Mouse (Mus musculus) lung, adult 2 months (tissue): ENCODE measurements at regions not wholly inside any gene's neighbourhood (a gene's known extent, or its start where the extent isn't known, plus 50 kb on each side); places are given as distances from the start of the nearest gene placed in this dataset.

ENCODE experiments used
- CTCF ChIP-seq: fragments of 200-500 bp; IDR thresholded peaks from 2 replicates; pipeline ENCODE4 v1.5.1; 2011; ENCODE audit warnings: mild to moderate bottlenecking, low read length, control low read depth; ENCODE audit not compliant: insufficient read depth
- POLR2A ChIP-seq: fragments of 200-500 bp; IDR thresholded peaks from 2 replicates; pipeline ENCODE4 v1.6.1; 2011; ENCODE audit warnings: low read depth, mild to moderate bottlenecking, control low read depth, low read length, borderline replicate concordance; ENCODE audit errors: extremely low read depth

DNA sequence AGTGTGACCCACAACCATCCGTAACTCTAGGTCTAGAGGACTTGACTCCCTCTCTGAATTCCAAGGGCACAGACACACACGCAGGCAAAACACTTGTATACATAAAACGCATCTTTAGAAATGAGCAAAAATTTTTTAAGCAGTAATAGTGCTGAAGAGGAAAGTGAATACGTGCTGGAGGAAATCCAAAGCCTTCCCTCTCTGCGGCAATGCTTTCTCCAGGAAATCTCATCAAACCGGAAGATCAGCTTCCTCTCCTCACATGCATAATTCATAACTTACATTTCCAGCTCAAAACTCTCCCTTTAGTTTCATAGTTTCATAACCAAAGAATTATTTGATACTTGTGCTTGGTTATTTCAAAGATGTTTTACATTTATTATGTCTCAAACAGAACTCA is 209.3 kb upstream of the Cited2 start:
- TF ChIP-seq CTCF: no peak
- TF ChIP-seq POLR2A: no peak
